10 mouse cellular contexts compared by ENCODE assay signal in the genomic region with DNA sequence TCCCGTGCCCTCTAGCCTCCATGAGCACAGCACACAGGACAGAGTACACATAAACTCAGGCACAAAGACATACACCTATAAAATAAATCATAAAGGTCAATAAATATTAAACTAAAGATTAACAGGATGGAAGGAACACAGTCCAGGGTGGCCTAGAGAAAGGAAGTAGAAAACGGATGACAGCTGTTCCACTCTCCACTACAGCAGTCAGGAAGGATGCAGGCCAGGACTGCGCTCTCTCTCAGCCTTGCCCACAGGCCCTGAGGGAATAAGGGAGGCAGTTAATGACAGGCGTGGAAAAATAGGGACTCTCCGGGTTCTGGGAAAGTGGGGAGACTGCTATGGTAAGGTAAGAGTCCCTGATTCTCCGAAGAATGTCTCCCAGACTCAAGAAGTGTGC. TPM values are rescaled to one million over a fixed set of nuclear protein-coding genes. Genes with fewer than 3 reads are reported as not detected.
DNase-seq lines count a peak whose midpoint lies in the region; ATAC-seq and TF ChIP-seq lines count a peak whose summit lies in the region.
"Had no signal": no experiment of that assay in that cellular context is flagged by ENCODE, and none has a peak within 500 bp of the region (broad histone marks: within the 10 kb centered on the region; RNA-seq: fewer than 3 reads in every experiment).

No protein-coding gene starts in this region.

- no peak overlapping the region for H3K4me3 ChIP-seq in kidney, postnatal 0 days (replicated peaks; ENCODE audit: low read depth, low read length)
- H3K4me3 ChIP-seq in kidney, adult 2 months (ENCODE audit: insufficient read depth, low read depth, low read length), result no peak overlapping the region
- H3K4me3 ChIP-seq in E14TG2a.4 (replicated peaks; ENCODE audit: low read length), result peak overlapping the region; percentile 55
- no peak overlapping the region; a peak in 1 of 4 replicates for H3K4me3 ChIP-seq in ES-E14 (ENCODE audit: insufficient read depth in 1 of 2, low read depth in 1 of 2, low read length in 2 of 2, poor library complexity in 1 of 2, severe bottlenecking in 1 of 2)
- no peak overlapping the region for H3K4me3 ChIP-seq in intestine, postnatal 0 days (ENCODE audit: low read depth, low read length)
- H3K4me3 ChIP-seq in layer of hippocampus, adult 2 months, result no peak overlapping the region
- H3K4me3 ChIP-seq: midbrain, embryonic 10.5 days had no signal

- H3K27ac ChIP-seq in kidney, postnatal 0 days, result peak overlapping the region; percentile 31; the same call in 1 of the 2 replicates
- H3K27ac ChIP-seq in kidney, adult 2 months (ENCODE audit: insufficient read depth, low read depth, low read length), result no peak overlapping the region
- peak overlapping the region; percentile 96 for H3K27ac ChIP-seq in ES-E14 (ENCODE audit: insufficient read depth, low read depth, low read length, poor library complexity, severe bottlenecking)
- no peak overlapping the region for H3K27ac ChIP-seq in intestine, postnatal 0 days (ENCODE audit: low read depth, low read length)
- H3K27ac ChIP-seq in layer of hippocampus, adult 2 months, result no peak overlapping the region
- H3K27ac ChIP-seq: hindbrain, postnatal 0 days had no signal

- no peak for TF ChIP-seq POLR2A in kidney, adult 2 months (IDR thresholded peaks at IDR 0.05; ENCODE audit: low read depth, low read length)

- no peak for TF ChIP-seq CTCF in kidney, postnatal 0 days (IDR thresholded peaks at IDR 0.05; ENCODE audit: low read depth)
- no peak for TF ChIP-seq CTCF in kidney, adult 2 months (conservative IDR thresholded peaks at IDR 0.05; ENCODE audit: insufficient read depth, insufficient read length, low read depth, low read length)
- no peak for TF ChIP-seq CTCF in E14TG2a.4 (conservative IDR thresholded peaks at IDR 0.05; ENCODE audit: low read length)
- no peak for TF ChIP-seq CTCF in intestine, postnatal 0 days (IDR thresholded peaks at IDR 0.05; ENCODE audit: low read depth)
- TF ChIP-seq CTCF in layer of hippocampus, adult 2 months (conservative IDR thresholded peaks at IDR 0.05), result no peak

- 74% methylated on average over 6 of the region's 6 CpGs for WGBS in kidney, postnatal 0 days
- 61% methylated on average over 6 of the region's 6 CpGs for WGBS in kidney, adult 2 months
- WGBS in intestine, postnatal 0 days, result 52% methylated on average over 6 of the region's 6 CpGs

- H3K27me3 ChIP-seq in kidney, postnatal 0 days (ENCODE audit: insufficient read depth, low read length), result no peaks in the 10 kb centered on the region
- no peaks in the 10 kb centered on the region for H3K27me3 ChIP-seq in kidney, adult 2 months (replicated peaks; ENCODE audit: control insufficient read depth, insufficient read depth, low read length)
- no peaks in the 10 kb centered on the region for H3K27me3 ChIP-seq in E14TG2a.4 (ENCODE audit: insufficient read depth, low read length)
- H3K27me3 ChIP-seq in intestine, postnatal 0 days (replicated peaks; ENCODE audit: control insufficient read depth, insufficient read depth, low read length), result no peaks in the 10 kb centered on the region
- H3K27me3 ChIP-seq: liver, embryonic 12.5 days had no signal

- no peak overlapping the region for H3K9ac ChIP-seq in kidney, postnatal 0 days (ENCODE audit: low read depth, low read length)
- H3K9ac ChIP-seq in ES-E14 (ENCODE audit: insufficient read depth, low read depth, low read length, poor library complexity, severe bottlenecking), result peak overlapping the region; percentile 26; the same call in 1 of the 2 replicates
- H3K9ac ChIP-seq in intestine, postnatal 0 days (ENCODE audit: low read depth, low read length), result no peak overlapping the region
- H3K9ac ChIP-seq: liver, embryonic 12.5 days had no signal

- no peaks in the 10 kb centered on the region for H3K4me1 ChIP-seq in kidney, postnatal 0 days (replicated peaks; ENCODE audit: insufficient read depth, low read length)
- H3K4me1 ChIP-seq in kidney, adult 2 months (ENCODE audit: control insufficient read depth, insufficient read depth, low read length), result no peaks in the 10 kb centered on the region
- H3K4me1 ChIP-seq in E14TG2a.4 (replicated peaks; ENCODE audit: low read depth, low read length), result peaks cover 84% of the 10 kb centered on the region
- H3K4me1 ChIP-seq in ES-E14 (ENCODE audit: control insufficient read depth in 2 of 2, insufficient read depth in 2 of 2, low read length in 2 of 2, poor library complexity in 1 of 2), result peaks cover 10 to 18% of the 10 kb centered on the region in 2 experiments
- no peaks in the 10 kb centered on the region for H3K4me1 ChIP-seq in intestine, postnatal 0 days (replicated peaks; ENCODE audit: control insufficient read depth, insufficient read depth, low read length)

- H3K36me3 ChIP-seq in kidney, postnatal 0 days (ENCODE audit: insufficient read depth, low read length), result no peaks in the 10 kb centered on the region
- H3K36me3 ChIP-seq in kidney, adult 2 months (ENCODE audit: control insufficient read depth, insufficient read depth, low read length), result no peaks in the 10 kb centered on the region
- H3K36me3 ChIP-seq in E14TG2a.4 (ENCODE audit: insufficient read depth, low read length), result no peaks in the 10 kb centered on the region
- H3K36me3 ChIP-seq in ES-E14 (ENCODE audit: control insufficient read depth, insufficient read depth, low read length, poor library complexity, severe bottlenecking), result no peaks in the 10 kb centered on the region
- H3K36me3 ChIP-seq in intestine, postnatal 0 days (ENCODE audit: control insufficient read depth, insufficient read depth), result no peaks in the 10 kb centered on the region
- H3K36me3 ChIP-seq: liver, embryonic 12.5 days; midbrain, embryonic 10.5 days had no signal

- no peak overlapping the region for H3K4me2 ChIP-seq in kidney, postnatal 0 days (ENCODE audit: low read length)
- H3K4me2 ChIP-seq in intestine, postnatal 0 days (replicated peaks; ENCODE audit: low read depth), result no peak overlapping the region

- peak; percentile 22 for DNase-seq in kidney, postnatal 0 days (ENCODE audit: low spot score)
- no peak for DNase-seq in kidney, adult 2 months
- DNase-seq in ES-E14 (ENCODE audit: low read depth, low spot score), result no peak
- DNase-seq in layer of hippocampus, adult 2 months (ENCODE audit: low spot score in 2 of 2), result no peak

- in situ Hi-C loops in ES-E14 (cut with MboI; ENCODE audit: low sequenced_read_pairs in 2 of 2, unreplicated experiment in 2 of 2), result no loop called here

- peak; percentile 48; the same call in 1 of the 2 replicates for ATAC-seq in kidney, postnatal 0 days (replicated peaks; ENCODE audit: low FRiP score, low read depth)
- ATAC-seq in intestine, postnatal 0 days, result peak; percentile 44
- ATAC-seq in activated CD4-positive, CD25-positive, alpha-beta regulatory T cell, adult 4 months, result no peak

- no peaks in the 10 kb centered on the region for H3K9me3 ChIP-seq in kidney, postnatal 0 days (replicated peaks; ENCODE audit: low read length)
- H3K9me3 ChIP-seq in E14TG2a.4 (ENCODE audit: low read length) (no peaks in the 10 kb centered on the region), ES-E14 (ENCODE audit: control insufficient read depth, insufficient read depth, low read depth, low read length) (no peaks in the 10 kb centered on the region)
- no peaks in the 10 kb centered on the region for H3K9me3 ChIP-seq in intestine, postnatal 0 days (ENCODE audit: control insufficient read depth)
- H3K9me3 ChIP-seq: liver, embryonic 12.5 days; midbrain, embryonic 10.5 days had no signal

TF ChIP-seq in ES-E14, 5 proteins besides CTCF, POLR2A, EP300 and RAD21:
- TF ChIP-seq ZNF384 (IDR thresholded peaks at IDR 0.05; ENCODE audit: low read depth, low read length) (no peak), ZC3H11A (IDR thresholded peaks at IDR 0.05; ENCODE audit: borderline replicate concordance, low read depth, low read length) (no peak), MAFK (IDR thresholded peaks at IDR 0.05; ENCODE audit: insufficient read depth, low read depth, low read length) (no peak), CHD2 (IDR thresholded peaks at IDR 0.05; ENCODE audit: low read depth, low read length) (no peak), HCFC1 (IDR thresholded peaks at IDR 0.05; ENCODE audit: borderline replicate concordance, insufficient read depth, low read length) (no peak)

RNA-seq across cellular contexts. Expression of a gene that starts 22.4 kb away (rescaled TPM):
- 9.9 TPM in 2 replicates for polyA plus RNA-seq in kidney, postnatal 0 days (2015; fragmentation: Nextera tagmentation; extraction: Ambion mirVana)
- 47.7 and 53.7 TPM in 2 replicates for polyA plus RNA-seq in kidney, adult 2 months (2012; rRNA removed)
- total RNA-seq in ES-E14 (2012; rRNA removed), result 19.6 and 22.6 TPM in 2 replicates
- polyA plus RNA-seq in intestine, postnatal 0 days (2015; fragmentation: Nextera tagmentation; extraction: Ambion mirVana), result 7.8 and 8.0 TPM in 2 replicates
- total RNA-seq in layer of hippocampus, adult 2 months (2021), result 100 to 1,000 TPM; 170 TPM
- polyA plus RNA-seq in activated CD4-positive, CD25-positive, alpha-beta regulatory T cell, adult 4 months (2017; shearing (Covaris generic)), result 10 to 100 TPM; 42.3 to 51.7 TPM

RNA-seq across cellular contexts. Expression of a gene that starts 48.8 kb away (rescaled TPM):
- 5,621 and 5,791 TPM in 2 replicates for polyA plus RNA-seq in kidney, postnatal 0 days (2015; fragmentation: Nextera tagmentation; extraction: Ambion mirVana)
- 1,045 and 1,237 TPM in 2 replicates for polyA plus RNA-seq in kidney, adult 2 months (2012; rRNA removed)
- total RNA-seq in ES-E14 (2012; rRNA removed), result 4,715 and 6,168 TPM in 2 replicates
- polyA plus RNA-seq in intestine, postnatal 0 days (2015; fragmentation: Nextera tagmentation; extraction: Ambion mirVana), result 3,711 and 4,178 TPM in 2 replicates
- 1,000 to 10,000 TPM; 1,589 to 1,677 TPM for total RNA-seq in layer of hippocampus, adult 2 months (2021)
- 1,000 to 10,000 TPM; 2,979 to 3,385 TPM for polyA plus RNA-seq in activated CD4-positive, CD25-positive, alpha-beta regulatory T cell, adult 4 months (2017; shearing (Covaris generic))

Comparison
In these comparisons a context has a peak if more than half of its experiments do, and no peak if none do; other contexts are left out.
1. H3K27ac ChIP-seq: peak in kidney, postnatal 0 days (single experiment) and ES-E14 (single experiment); none in kidney, adult 2 months (single experiment), intestine, postnatal 0 days (single experiment) and layer of hippocampus, adult 2 months (single experiment).